Mouse (Mus musculus) neural tube, embryonic 13.5 days (tissue): ENCODE data around the gene Psma4. TPM values are rescaled to one million over a fixed set of nuclear protein-coding genes. Genes with fewer than 3 reads are reported as not detected.
A peak's percentile ranks its signal among the peaks of the same experiment; 100 is the strongest.
"Not testable (repeated sequence)": the region's sequence is repeated elsewhere in the genome, so short reads cannot be mapped to it uniquely, and the experiment has no call there.

ENCODE experiments used
- ATAC-seq: fragments of 200-750 bp; cut with Nextera tagmentation; 2 replicates; pipeline ENCODE4 v1.8.0; 2017; ENCODE audit warnings: low read depth, mild to moderate bottlenecking, moderate TSS enrichment, moderate library complexity
- H3K27ac ChIP-seq: fragments of 300-500 bp; sonication (generic); replicated peaks from 2 replicates; pipeline ENCODE4 v1.5.1; 2015; ENCODE audit warnings: moderate library complexity, mild to moderate bottlenecking, inconsistent platforms
- H3K27me3 ChIP-seq: fragments of 300-500 bp; sonication (generic); 2 replicates; pipeline ENCODE4 v1.6.1; 2015; ENCODE audit warnings: mild to moderate bottlenecking, inconsistent platforms
- H3K36me3 ChIP-seq: fragments of 300-500 bp; sonication (generic); 2 replicates; pipeline ENCODE4 v1.6.1; 2015; ENCODE audit warnings: mild to moderate bottlenecking, inconsistent platforms
- H3K4me1 ChIP-seq: fragments of 300-500 bp; sonication (generic); replicated peaks from 2 replicates; pipeline ENCODE4 v1.6.1; 2015; ENCODE audit warnings: inconsistent platforms
- H3K4me2 ChIP-seq: fragments of 300-500 bp; sonication (generic); 2 replicates; pipeline ENCODE4 v1.6.1; 2015; ENCODE audit warnings: inconsistent platforms, mild to moderate bottlenecking, moderate library complexity
- H3K4me3 ChIP-seq: fragments of 300-500 bp; sonication (generic); 2 replicates; pipeline ENCODE4 v1.5.1; 2015; ENCODE audit warnings: mild to moderate bottlenecking, inconsistent platforms
- H3K9ac ChIP-seq: fragments of 300-500 bp; sonication (generic); 2 replicates; pipeline ENCODE4 v1.6.1; 2015; ENCODE audit warnings: moderate library complexity, mild to moderate bottlenecking, inconsistent platforms
- H3K9me3 ChIP-seq: fragments of 300-500 bp; sonication (generic); 2 replicates; pipeline ENCODE4 v1.6.1; 2016; ENCODE audit warnings: inconsistent platforms
- WGBS: fragments of 180-500 bp; shearing (Covaris S2); methylation state at CpG from one replicate; pipeline ENCODE4 v1.1.7; 2015; 5-methylcytosine and 5-hydroxymethylcytosine counted together
- polyA plus RNA-seq: library from polyadenylated mRNA; unstranded; fragments of >200 nt; fragmentation: Nextera tagmentation; extraction: Ambion mirVana; gene quantifications from 2 replicates; pipeline ENCODE4 v1.2.1, GENCODE M21; 2015

Psma4 gene
- polyA plus RNA-seq, 1 experiment from 2014 or later, result 316 TPM

DNA sequence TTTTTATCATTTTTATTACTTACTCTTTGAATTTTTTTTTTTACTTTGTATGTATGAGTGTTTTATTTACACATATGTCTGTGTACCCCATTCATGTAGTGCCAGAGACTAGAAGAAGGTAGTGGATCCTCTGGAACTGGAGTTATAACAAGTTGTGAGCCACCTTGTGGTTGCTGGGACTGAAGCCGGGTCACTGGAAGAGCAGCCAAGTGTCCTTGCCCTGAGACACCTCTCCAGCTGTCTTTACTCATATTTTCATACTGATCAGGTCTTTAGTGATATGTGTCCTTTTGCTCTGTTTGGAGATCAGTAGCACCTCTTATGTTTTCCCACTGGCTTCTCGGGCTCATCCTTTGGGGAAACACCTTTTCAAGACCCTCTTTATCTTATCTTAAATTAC is 6.1 kb upstream of the Psma4 start:
- Histone ChIP-seq H3K27ac (no peak overlapping the region), H3K27me3 (no peaks in the 10 kb centered on the region), H3K4me1 (no peaks in the 10 kb centered on the region), H3K36me3 (no peaks in the 10 kb centered on the region), H3K9ac (no peak overlapping the region), H3K9me3 (no peaks in the 10 kb centered on the region), H3K4me2 (no peak overlapping the region), H3K4me3 (no peak overlapping the region)
- 79% methylated on average over 2 of the region's 2 CpGs for WGBS
- ATAC-seq, result no peak

DNA sequence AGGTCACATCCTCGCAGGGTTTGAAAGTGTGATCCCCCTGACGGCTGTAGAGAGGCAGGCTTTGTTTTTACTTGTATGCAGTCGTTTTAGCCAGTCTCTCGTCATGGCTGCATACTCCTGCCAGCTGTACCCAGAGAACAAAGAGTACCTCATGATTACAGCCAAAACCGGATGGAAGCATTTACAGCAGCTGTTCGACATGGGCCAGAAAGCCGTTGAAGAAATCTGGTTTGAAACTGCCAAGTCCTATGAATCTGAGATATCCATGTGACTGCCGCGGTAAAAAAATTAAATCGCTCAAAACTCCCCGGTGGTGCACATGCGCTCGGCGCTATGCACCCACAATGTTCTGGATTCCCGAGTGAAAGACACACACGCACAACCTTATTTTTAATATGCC is 4.3 kb upstream of the Psma4 start:
- Histone ChIP-seq H3K4me1 (peaks cover under 1% of the 10 kb centered on the region), H3K27ac (no peak overlapping the region), H3K27me3 (no peaks in the 10 kb centered on the region), H3K4me2 (no peak overlapping the region), H3K9me3 (no peaks in the 10 kb centered on the region), H3K9ac (no peak overlapping the region), H3K4me3 (no peak overlapping the region), H3K36me3 (no peaks in the 10 kb centered on the region)
- 69% methylated on average over 16 of the region's 16 CpGs for WGBS
- ATAC-seq, result no peak

DNA sequence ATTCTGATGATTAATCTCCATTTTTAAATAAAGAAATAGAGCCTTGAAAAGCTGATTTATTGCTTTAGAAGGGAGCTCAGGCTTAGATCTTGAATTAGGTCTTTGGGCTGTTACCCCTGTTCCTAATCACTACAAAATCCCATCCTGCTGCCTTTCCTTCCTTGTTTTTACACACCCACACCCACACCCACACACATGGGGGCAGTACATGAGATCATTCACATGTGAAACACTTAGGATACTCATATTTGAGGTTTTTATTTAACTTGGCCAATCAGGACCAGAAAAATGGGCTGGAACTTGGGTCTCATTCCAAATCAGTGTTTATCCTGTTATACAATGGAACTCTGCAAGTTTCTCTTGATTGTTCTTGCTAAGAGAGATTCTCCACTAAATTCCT is 1.1 kb upstream of the Psma4 start:
- no peak overlapping the region for H3K27ac ChIP-seq
- ATAC-seq, result no peak

DNA sequence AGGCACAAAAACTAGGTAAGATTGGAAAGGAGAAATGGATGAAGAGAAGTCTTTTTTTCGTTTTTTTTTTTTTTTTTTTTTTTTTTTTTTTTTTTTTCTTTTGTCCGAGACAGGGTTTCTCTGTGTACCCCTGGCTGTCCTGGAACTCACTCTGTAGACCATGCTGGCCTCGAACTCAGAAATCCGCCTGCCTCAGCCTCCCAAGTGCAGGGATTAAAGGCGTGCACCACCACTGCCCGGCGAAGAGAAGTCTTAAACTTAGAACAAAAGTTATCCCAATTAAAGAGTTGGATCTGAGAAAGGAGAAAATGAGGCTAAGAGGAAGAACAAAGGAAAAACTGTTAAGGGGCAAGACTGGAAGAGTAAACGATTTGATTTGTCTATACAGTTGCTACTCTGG is 428 bp upstream of the Psma4 start:
- Histone ChIP-seq H3K36me3 (peaks cover 30% of the 10 kb centered on the region), H3K9ac (peak overlapping the region; percentile 90)

More for the DNA sequence above, 1.1 kb upstream of the Psma4 start:
- Histone ChIP-seq H3K4me3 (no peak overlapping the region), H3K4me1 (peaks cover 27% of the 10 kb centered on the region), H3K9me3 (no peaks in the 10 kb centered on the region), H3K9ac (no peak overlapping the region), H3K27me3 (no peaks in the 10 kb centered on the region), H3K36me3 (peaks cover 25% of the 10 kb centered on the region), H3K4me2 (no peak overlapping the region)

DNA sequence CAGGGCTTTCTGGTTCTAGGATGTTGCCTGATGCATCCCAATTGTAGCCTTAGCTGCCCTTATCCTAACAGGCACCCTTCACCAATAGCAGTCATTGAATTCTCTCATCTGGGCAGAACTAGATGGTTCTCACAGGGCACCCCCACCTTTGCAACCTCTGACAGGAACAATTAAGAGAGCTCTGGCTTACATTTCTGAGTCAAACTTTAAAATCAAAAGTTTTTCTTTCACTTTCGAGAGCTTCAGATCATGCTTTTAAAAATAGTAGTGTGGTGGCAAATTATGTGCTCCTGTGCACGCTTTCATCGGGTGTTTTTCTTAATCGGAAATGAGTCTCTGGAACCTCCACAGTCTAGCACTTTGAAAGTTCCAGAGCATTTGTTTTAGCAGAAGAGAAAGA is 10.5 kb downstream of the Psma4 start:
- Histone ChIP-seq H3K4me2 (no peak overlapping the region), H3K36me3 (peaks cover 43% of the 10 kb centered on the region), H3K4me3 (no peak overlapping the region), H3K9ac (no peak overlapping the region), H3K9me3 (peaks cover 9% of the 10 kb centered on the region; the same call in 1 of the 2 replicates), H3K4me1 (no peaks in the 10 kb centered on the region), H3K27ac (no peak overlapping the region), H3K27me3 (no peaks in the 10 kb centered on the region)
- 96% methylated on average over 4 of the region's 4 CpGs for WGBS
- no peak for ATAC-seq

More for the DNA sequence above, 428 bp upstream of the Psma4 start:
- H3K27ac ChIP-seq, result peak overlapping the region; percentile 96
- 51% methylated on average over 8 of the region's 8 CpGs for WGBS
- not testable (repeated sequence) for H3K9me3 ChIP-seq, H3K27me3 ChIP-seq
- H3K4me3 ChIP-seq, result peak overlapping the region; percentile 83
- ATAC-seq, result peak; percentile 38; the same call in 1 of the 2 replicates
- peak overlapping the region; percentile 80 for H3K4me2 ChIP-seq
- H3K4me1 ChIP-seq, result peaks cover 27% of the 10 kb centered on the region

DNA sequence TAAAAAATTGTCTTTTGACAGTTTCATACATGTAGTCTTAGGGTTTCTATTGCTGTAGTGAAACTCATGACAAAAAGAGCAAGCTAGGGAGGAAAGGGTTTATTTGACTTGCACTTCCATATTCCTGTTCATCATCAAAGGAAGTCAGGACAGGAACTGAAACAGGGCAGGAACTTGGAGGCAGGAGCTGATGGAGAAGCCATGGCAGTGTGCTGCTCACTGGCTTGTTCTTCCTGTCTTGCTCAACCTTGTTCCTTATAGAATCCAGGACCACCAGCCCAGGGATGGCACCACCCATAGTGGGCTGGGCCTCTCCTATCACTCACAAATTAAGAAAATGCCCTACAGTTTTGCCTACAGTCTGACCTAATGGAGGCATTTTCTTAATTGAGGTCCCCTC is 13.1 kb downstream of the Psma4 start:
- Histone ChIP-seq H3K4me1 (no peaks in the 10 kb centered on the region), H3K4me2 (no peak overlapping the region), H3K27ac (no peak overlapping the region), H3K9me3 (peaks cover 9% of the 10 kb centered on the region; the same call in 1 of the 2 replicates), H3K4me3 (no peak overlapping the region), H3K36me3 (peaks cover 18% of the 10 kb centered on the region), H3K27me3 (no peaks in the 10 kb centered on the region), H3K9ac (no peak overlapping the region)
- ATAC-seq, result no peak

DNA sequence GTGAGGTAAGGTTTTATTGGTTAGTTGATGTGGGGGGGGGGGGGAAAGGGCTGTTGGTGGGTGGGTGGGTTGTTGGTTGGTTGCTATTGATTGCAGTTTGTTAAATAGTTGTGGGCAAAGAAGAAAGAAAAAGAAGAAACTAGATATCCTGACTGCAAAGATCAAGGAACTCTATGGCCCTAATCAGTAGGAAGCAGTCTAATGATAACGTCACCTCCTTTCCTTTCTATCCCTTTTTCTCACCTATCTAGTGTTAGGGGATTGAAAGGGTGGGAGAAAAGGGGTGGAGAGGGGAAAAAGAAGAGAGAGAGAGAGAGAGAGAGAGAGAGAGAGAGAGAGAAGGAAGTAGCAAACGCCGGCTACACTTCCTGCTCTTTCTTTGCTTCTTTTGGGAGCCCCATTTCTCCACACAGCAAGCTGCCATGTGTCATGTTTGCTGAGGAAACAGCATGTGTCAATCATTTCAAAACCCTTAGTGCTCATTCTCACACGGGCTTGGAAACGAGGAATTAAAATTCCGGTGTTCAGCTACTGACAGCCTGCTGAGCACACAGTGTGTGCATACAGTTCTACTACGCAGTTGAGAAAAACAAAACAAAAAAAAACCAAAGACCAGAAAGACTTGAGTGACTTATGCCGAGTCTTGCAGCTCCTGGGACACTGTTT is 19.5 kb downstream of the Psma4 start:
- Histone ChIP-seq H3K9ac (no peak overlapping the region), H3K9me3 (no peaks in the 10 kb centered on the region), H3K27ac (no peak overlapping the region), H3K36me3 (no peaks in the 10 kb centered on the region), H3K27me3 (no peaks in the 10 kb centered on the region), H3K4me2 (no peak overlapping the region), H3K4me1 (no peaks in the 10 kb centered on the region), H3K4me3 (no peak overlapping the region)
- ATAC-seq, result no peak
- 71% methylated on average over 8 of the region's 8 CpGs for WGBS

DNA sequence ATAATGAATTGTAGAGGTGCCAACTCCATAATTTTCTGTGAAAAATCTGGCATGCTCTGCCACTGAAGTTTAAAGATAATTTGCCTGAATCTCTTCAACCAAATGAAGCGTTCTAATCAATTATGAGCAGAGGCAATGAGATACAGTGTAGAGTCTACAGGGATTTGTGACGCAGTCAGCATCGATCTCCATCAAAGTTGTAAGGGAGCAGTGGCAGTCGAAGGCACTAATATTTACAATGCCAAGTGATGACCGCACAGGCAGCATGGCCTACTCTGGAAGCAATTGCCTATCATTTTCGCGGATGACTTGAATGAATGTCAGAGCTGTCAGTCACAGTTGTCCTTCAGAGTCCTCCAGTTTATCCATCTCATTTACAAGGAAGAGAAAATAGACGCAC is 30.1 kb downstream of the Psma4 start, which contains the start of gene Chrna5:
Gene Chrna5, plus strand, starts transcription at position 207 of the 400 bp plus-strand sequence.
- H3K27ac ChIP-seq, result no peak within 1 kb of the TSS
- no peak for ATAC-seq

DNA sequence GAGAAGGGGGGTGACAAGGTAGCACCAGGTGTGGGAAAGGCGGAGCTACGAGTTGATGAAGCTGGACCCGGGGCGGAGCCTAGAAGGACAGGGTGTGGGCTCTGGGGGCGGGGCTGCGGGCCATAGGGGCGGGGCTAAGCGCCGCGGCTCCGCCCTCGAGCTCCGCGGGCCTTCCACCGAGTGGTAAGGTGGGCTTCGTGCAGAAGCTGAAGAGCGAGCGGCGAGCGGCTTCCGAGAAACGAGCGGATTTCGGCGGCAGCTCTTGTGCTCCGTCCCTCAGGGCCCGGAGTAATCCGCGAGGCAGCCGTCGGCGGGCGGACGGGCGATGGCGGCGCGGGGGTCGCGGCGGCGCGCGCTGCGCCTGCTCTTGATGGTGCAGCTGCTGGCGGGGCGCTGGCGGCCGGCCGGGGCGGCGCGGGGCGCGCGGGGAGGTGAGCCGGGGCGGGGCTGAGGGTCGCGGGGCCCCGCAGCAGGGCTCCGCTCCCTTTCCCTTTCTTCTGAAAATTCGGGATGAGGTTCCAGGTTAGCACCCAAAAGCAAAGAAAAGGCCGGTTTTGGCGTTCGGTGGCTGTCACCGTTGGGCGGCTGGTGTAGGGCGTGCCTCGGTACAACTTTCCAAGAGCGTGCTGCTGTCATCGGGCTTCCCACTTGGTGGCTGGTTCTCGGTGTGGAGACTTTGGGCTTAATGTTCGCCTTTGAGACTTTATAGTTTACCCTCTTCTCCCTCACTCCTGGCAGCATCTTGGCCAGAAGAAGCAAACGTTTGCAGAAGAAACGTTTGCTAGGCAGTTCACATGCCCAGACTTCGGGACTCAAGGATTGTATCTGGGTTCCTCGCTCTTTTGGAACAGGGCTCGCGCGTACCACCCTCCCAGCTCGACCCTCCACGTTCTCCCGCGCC is 31.0 kb downstream of the Psma4 start:
- no peak overlapping the region for H3K27ac ChIP-seq
- H3K4me2 ChIP-seq, result peak overlapping the region; percentile 79
- H3K9ac ChIP-seq, result peak overlapping the region; percentile 68
- ATAC-seq, result peak; percentile 89
- peaks cover 38% of the 10 kb centered on the region for H3K27me3 ChIP-seq
- H3K9me3 ChIP-seq, result no peaks in the 10 kb centered on the region
- H3K4me1 ChIP-seq, result peaks cover 24% of the 10 kb centered on the region
- WGBS, result 1% methylated on average over 74 of the region's 85 CpGs
- no peaks in the 10 kb centered on the region for H3K36me3 ChIP-seq
- peak overlapping the region; percentile 65 for H3K4me3 ChIP-seq

More for the DNA sequence above, 30.1 kb downstream of the Psma4 start, which contains the start of gene Chrna5:
- Histone ChIP-seq H3K9ac (peak within 1 kb of the TSS; percentile 68), H3K4me3 (peak within 1 kb of the TSS; percentile 65), H3K4me2 (peak within 1 kb of the TSS; percentile 79), H3K36me3 (no peaks in the 10 kb centered on the region), H3K9me3 (no peaks in the 10 kb centered on the region), H3K4me1 (peaks cover 24% of the 10 kb centered on the region), H3K27me3 (peaks cover 38% of the 10 kb centered on the region)
- 45% methylated on average over 8 of the region's 8 CpGs for WGBS

DNA sequence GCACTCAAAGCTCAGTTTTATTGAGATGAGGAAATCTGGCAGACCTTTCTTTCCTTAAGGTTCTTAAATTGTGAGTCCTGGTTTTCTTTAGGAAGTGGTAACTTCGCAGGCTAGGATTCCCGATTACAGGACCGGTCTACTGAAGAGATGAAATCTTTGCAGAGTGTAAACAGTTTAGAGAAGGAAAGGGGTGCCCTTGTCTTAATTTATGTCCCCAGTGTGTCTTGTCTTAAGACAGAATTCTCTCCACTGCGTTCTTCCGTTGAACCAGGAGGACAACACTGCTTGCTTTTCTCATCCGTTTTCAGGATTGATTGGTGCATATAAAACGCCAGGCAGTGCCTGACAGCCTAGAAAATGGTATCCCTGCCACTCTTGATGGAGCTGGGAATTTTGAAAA is 31.8 kb downstream of the Psma4 start:
- WGBS, result 4% methylated on average over 7 of the region's 7 CpGs

DNA sequence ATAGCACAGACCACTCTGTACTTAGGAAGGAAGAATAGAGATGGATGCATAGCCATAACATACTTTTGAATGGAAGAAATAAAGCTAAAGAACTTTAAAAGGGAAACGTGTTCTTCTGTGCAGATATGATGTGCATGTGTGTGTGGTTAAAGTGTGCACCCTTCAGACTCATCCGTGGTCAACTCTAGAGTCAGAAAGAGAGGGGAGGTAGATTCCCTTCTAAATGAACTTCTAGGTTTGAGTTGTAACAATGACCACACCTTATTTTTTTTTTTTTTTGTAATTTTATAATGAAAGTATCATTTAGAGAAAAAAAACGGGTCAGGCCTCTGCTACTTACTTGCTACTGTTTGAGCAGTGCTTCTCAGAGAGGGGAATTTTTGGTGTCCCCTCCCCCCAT is 39.8 kb downstream of the Psma4 start:
- Histone ChIP-seq H3K27ac (no peak overlapping the region), H3K9ac (no peak overlapping the region), H3K9me3 (no peaks in the 10 kb centered on the region), H3K4me1 (no peaks in the 10 kb centered on the region), H3K36me3 (no peaks in the 10 kb centered on the region), H3K27me3 (no peaks in the 10 kb centered on the region), H3K4me2 (no peak overlapping the region), H3K4me3 (no peak overlapping the region)
- WGBS, result 84% methylated on average over 3 of the region's 3 CpGs
- no peak for ATAC-seq

More for the DNA sequence above, 31.8 kb downstream of the Psma4 start:
- Histone ChIP-seq H3K27me3 (peaks cover 38% of the 10 kb centered on the region), H3K27ac (no peak overlapping the region), H3K4me3 (peak overlapping the region; percentile 65), H3K36me3 (no peaks in the 10 kb centered on the region), H3K4me2 (peak overlapping the region; percentile 79), H3K9ac (peak overlapping the region; percentile 68), H3K9me3 (no peaks in the 10 kb centered on the region), H3K4me1 (peaks cover 24% of the 10 kb centered on the region)
- no peak for ATAC-seq

DNA sequence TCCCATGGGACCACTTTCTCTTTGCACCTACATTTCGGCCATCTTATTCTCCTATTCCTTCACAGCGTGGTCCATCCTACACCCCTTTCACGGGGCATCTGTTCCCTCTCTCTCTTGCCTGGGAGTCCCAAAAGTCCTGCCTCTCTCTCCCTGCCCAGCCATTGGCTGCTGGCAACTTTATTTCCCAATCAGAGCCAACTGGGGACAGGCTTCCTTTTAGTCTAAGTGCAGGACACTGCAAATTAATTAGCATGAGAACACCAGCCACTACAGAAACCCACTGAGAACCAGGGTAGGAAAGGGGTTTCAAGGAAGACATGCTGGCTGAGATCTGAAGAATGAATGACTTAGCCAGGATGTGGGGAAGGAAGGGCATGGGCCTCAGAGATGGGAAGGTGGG is 43.8 kb downstream of the Psma4 start:
- Histone ChIP-seq H3K4me1 (no peaks in the 10 kb centered on the region), H3K9me3 (no peaks in the 10 kb centered on the region), H3K4me3 (no peak overlapping the region), H3K27ac (no peak overlapping the region), H3K9ac (no peak overlapping the region), H3K4me2 (no peak overlapping the region), H3K27me3 (no peaks in the 10 kb centered on the region), H3K36me3 (no peaks in the 10 kb centered on the region)
- ATAC-seq, result no peak
- 48% methylated on average over 3 of the region's 3 CpGs for WGBS
